In the genomic region with DNA sequence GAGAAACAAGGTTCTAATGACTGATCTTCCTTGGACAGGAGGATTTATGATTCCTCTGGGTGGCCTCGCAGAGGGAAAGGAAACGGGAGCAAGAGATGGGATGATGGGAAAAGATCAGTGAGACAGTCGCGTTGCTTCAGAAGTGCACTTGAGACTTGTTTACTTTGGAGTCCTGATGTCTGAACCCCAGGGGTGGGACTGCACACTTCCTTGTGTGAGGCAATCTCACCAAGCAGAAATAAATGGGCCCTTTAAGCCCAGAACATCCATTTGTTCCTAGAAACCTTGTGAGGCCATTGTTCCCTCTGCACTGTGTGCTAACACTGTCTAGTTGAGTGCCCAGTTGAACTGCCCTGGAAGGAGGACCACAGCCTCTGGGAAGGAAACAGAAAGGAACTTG, we compare ENCODE assay signal across 32 mouse cellular contexts.
A peak's percentile ranks its signal among the peaks of the same experiment; 100 is the strongest.
DNase-seq lines count a peak whose midpoint lies in the region; ATAC-seq and TF ChIP-seq lines count a peak whose summit lies in the region.
"Had no signal": no experiment of that assay in that cellular context is flagged by ENCODE, and none has a peak within 500 bp of the region (broad histone marks: within the 10 kb centered on the region; RNA-seq: fewer than 3 reads in every experiment).

No protein-coding gene starts in this region.

- H3K4me2 ChIP-seq in kidney, embryonic 14.5 days (replicated peaks; ENCODE audit: low read depth, low read length), result no peak overlapping the region
- H3K4me2 ChIP-seq in lung, postnatal 0 days (replicated peaks; ENCODE audit: low read depth, low read length), result no peak overlapping the region
- no peak overlapping the region for H3K4me2 ChIP-seq in intestine, postnatal 0 days (replicated peaks; ENCODE audit: low read depth)
- no peak overlapping the region for H3K4me2 ChIP-seq in hindbrain, embryonic 14.5 days (replicated peaks)
- H3K4me2 ChIP-seq: embryonic facial prominence, embryonic 13.5 days; forebrain, embryonic 13.5 days; heart, embryonic 13.5 days; hindbrain, embryonic 12.5 days; neural tube, embryonic 12.5 days; stomach, embryonic 15.5 days had no signal

- no peak overlapping the region for H3K9ac ChIP-seq in kidney, embryonic 14.5 days (ENCODE audit: low read depth, low read length)
- H3K9ac ChIP-seq in lung, postnatal 0 days (replicated peaks; ENCODE audit: low read depth), result no peak overlapping the region
- no peak overlapping the region for H3K9ac ChIP-seq in intestine, postnatal 0 days (ENCODE audit: low read depth, low read length)
- H3K9ac ChIP-seq in hindbrain, embryonic 14.5 days, result no peak overlapping the region
- H3K9ac ChIP-seq: embryonic facial prominence, embryonic 13.5 days; forebrain, embryonic 13.5 days; heart, embryonic 13.5 days; hindbrain, embryonic 12.5 days; neural tube, embryonic 12.5 days; stomach, embryonic 15.5 days had no signal

- no peaks in the 10 kb centered on the region for H3K36me3 ChIP-seq in kidney, embryonic 14.5 days (ENCODE audit: control insufficient read depth, insufficient read depth, low read length)
- no peaks in the 10 kb centered on the region for H3K36me3 ChIP-seq in lung, postnatal 0 days (ENCODE audit: insufficient read depth, low read length)
- no peaks in the 10 kb centered on the region for H3K36me3 ChIP-seq in intestine, postnatal 0 days (ENCODE audit: control insufficient read depth, insufficient read depth)
- H3K36me3 ChIP-seq in hindbrain, embryonic 14.5 days (replicated peaks; ENCODE audit: control insufficient read depth, insufficient read depth), result no peaks in the 10 kb centered on the region
- H3K36me3 ChIP-seq: embryonic facial prominence, embryonic 13.5 days; G1E; heart, embryonic 13.5 days; hindbrain, embryonic 12.5 days; neural tube, embryonic 12.5 days; stomach, embryonic 15.5 days had no signal

- 17% methylated on average over 4 of the region's 4 CpGs for WGBS in kidney, embryonic 14.5 days
- 23% methylated on average over 4 of the region's 4 CpGs for WGBS in lung, postnatal 0 days
- WGBS in intestine, postnatal 0 days, result 6% methylated on average over 4 of the region's 4 CpGs
- 76% methylated on average over 4 of the region's 4 CpGs for WGBS in hindbrain, embryonic 14.5 days

- H3K27me3 ChIP-seq in kidney, embryonic 14.5 days (ENCODE audit: control insufficient read depth, insufficient read depth, low read length), result no peaks in the 10 kb centered on the region
- no peaks in the 10 kb centered on the region for H3K27me3 ChIP-seq in lung, postnatal 0 days (replicated peaks; ENCODE audit: insufficient read depth, low read length)
- no peaks in the 10 kb centered on the region for H3K27me3 ChIP-seq in intestine, postnatal 0 days (replicated peaks; ENCODE audit: control insufficient read depth, insufficient read depth, low read length)
- no peaks in the 10 kb centered on the region for H3K27me3 ChIP-seq in hindbrain, embryonic 14.5 days (ENCODE audit: control insufficient read depth, insufficient read depth, low read length)
- H3K27me3 ChIP-seq: CH12.LX; embryonic facial prominence, embryonic 13.5 days; forebrain, embryonic 13.5 days; heart, embryonic 13.5 days; hindbrain, embryonic 12.5 days; neural tube, embryonic 12.5 days; Patski; stomach, embryonic 15.5 days had no signal

- DNase-seq in kidney, postnatal 4 days, result no peak
- peak; percentile 40 for DNase-seq in lung, postnatal 0 days (ENCODE audit: low spot score)
- no peak for DNase-seq in lung, adult 18-20 months
- no peak for DNase-seq in ovary, postnatal 10 days (ENCODE audit: low spot score)
- no peak for DNase-seq in gastrocnemius, adult 8-10 months (ENCODE audit: low spot score in 2 of 2)
- DNase-seq in hindbrain, embryonic 14.5 days (ENCODE audit: low spot score), result no peak
- DNase-seq: adrenal gland, adult 8-10 months; B cell, adult 2 months; cerebellum, adult 2 months; cerebellum, postnatal 36 days; embryo, embryonic 11 days; gastrocnemius, postnatal 14 days; heart, adult 11 months; heart, postnatal 14 days; left cerebral cortex, postnatal 4 days; liver; lung, postnatal 14 days; midbrain, embryonic 14.5 days; retina, postnatal 1 day; thymus, postnatal 4 days had no signal

- H3K9me3 ChIP-seq in kidney, embryonic 14.5 days (ENCODE audit: control insufficient read depth, low read length), result no peaks in the 10 kb centered on the region
- H3K9me3 ChIP-seq in lung, postnatal 0 days (ENCODE audit: low read length), result no peaks in the 10 kb centered on the region
- H3K9me3 ChIP-seq in intestine, postnatal 0 days (ENCODE audit: control insufficient read depth), result no peaks in the 10 kb centered on the region
- H3K9me3 ChIP-seq in hindbrain, embryonic 14.5 days (ENCODE audit: control insufficient read depth, low read length), result no peaks in the 10 kb centered on the region
- H3K9me3 ChIP-seq: embryonic facial prominence, embryonic 13.5 days; forebrain, embryonic 13.5 days; G1E; heart, embryonic 13.5 days; hindbrain, embryonic 12.5 days; neural tube, embryonic 12.5 days; stomach, embryonic 15.5 days had no signal

- H3K4me3 ChIP-seq in kidney, embryonic 14.5 days (ENCODE audit: low read length), result no peak overlapping the region
- no peak overlapping the region for H3K4me3 ChIP-seq in lung, postnatal 0 days (ENCODE audit: low read depth, low read length)
- no peak overlapping the region for H3K4me3 ChIP-seq in intestine, postnatal 0 days (ENCODE audit: low read depth, low read length)
- no peak overlapping the region for H3K4me3 ChIP-seq in hindbrain, embryonic 14.5 days (replicated peaks; ENCODE audit: low read length)
- H3K4me3 ChIP-seq: embryonic facial prominence, embryonic 13.5 days; erythroblast, embryonic 14.5 days; forebrain, embryonic 13.5 days; heart, embryonic 13.5 days; hindbrain, embryonic 12.5 days; neural tube, embryonic 12.5 days; stomach, embryonic 15.5 days had no signal

- no peak overlapping the region for H3K27ac ChIP-seq in kidney, embryonic 14.5 days (ENCODE audit: low read depth, low read length)
- H3K27ac ChIP-seq in lung, postnatal 0 days (ENCODE audit: low read length), result no peak overlapping the region; the same call in 1 of the 2 replicates
- H3K27ac ChIP-seq in intestine, postnatal 0 days (ENCODE audit: low read depth, low read length), result 0 out of 2 replicates have a peak overlapping the region, but pooled peaks have one; percentile 9
- H3K27ac ChIP-seq in hindbrain, embryonic 14.5 days, result no peak overlapping the region
- H3K27ac ChIP-seq: embryonic facial prominence, embryonic 13.5 days; forebrain, embryonic 13.5 days; heart, embryonic 13.5 days; hindbrain, embryonic 12.5 days; neural tube, embryonic 12.5 days; stomach, embryonic 15.5 days had no signal

- no peak for TF ChIP-seq EP300 in lung, postnatal 0 days (IDR thresholded peaks at IDR 0.05)

- ATAC-seq in kidney, embryonic 14.5 days (ENCODE audit: low FRiP score, low TSS enrichment), result peak; percentile 38
- ATAC-seq in lung, postnatal 0 days, result no peak
- ATAC-seq in intestine, postnatal 0 days, result peak; percentile 60
- ATAC-seq in hindbrain, embryonic 14.5 days (ENCODE audit: low FRiP score), result no peak
- ATAC-seq: forebrain, embryonic 13.5 days; Patski had no signal

- no peak for TF ChIP-seq CTCF in lung, postnatal 0 days (IDR thresholded peaks at IDR 0.05)
- TF ChIP-seq CTCF in intestine, postnatal 0 days (IDR thresholded peaks at IDR 0.05; ENCODE audit: low read depth), result no peak

- H3K4me1 ChIP-seq in kidney, embryonic 14.5 days (ENCODE audit: control insufficient read depth, insufficient read depth, low read length), result peaks cover 20% of the 10 kb centered on the region
- no peaks in the 10 kb centered on the region for H3K4me1 ChIP-seq in lung, postnatal 0 days (ENCODE audit: insufficient read depth, low read depth, low read length)
- H3K4me1 ChIP-seq in intestine, postnatal 0 days (replicated peaks; ENCODE audit: control insufficient read depth, insufficient read depth, low read length), result peaks cover 8% of the 10 kb centered on the region
- H3K4me1 ChIP-seq in hindbrain, embryonic 14.5 days (replicated peaks; ENCODE audit: control insufficient read depth, insufficient read depth, low read length), result no peaks in the 10 kb centered on the region

Comparison
In these comparisons a context has a peak if more than half of its experiments do, and no peak if none do; other contexts are left out.
1. ATAC-seq: peak in kidney, embryonic 14.5 days (single experiment) and intestine, postnatal 0 days (single experiment); none in lung, postnatal 0 days (single experiment) and hindbrain, embryonic 14.5 days (single experiment).